Mouse (Mus musculus): ENCODE results near the gene Gm20388. TPM values are rescaled to one million over a fixed set of nuclear protein-coding genes. Genes with fewer than 3 reads are reported as not detected.
"Not testable (repeated sequence)": the region's sequence is repeated elsewhere in the genome, so short reads cannot be mapped to it uniquely, and the experiment has no call there.

The Gm20388 gene
- polyA plus RNA-seq, 1 experiment from 2014 or later = not detected

DNA sequence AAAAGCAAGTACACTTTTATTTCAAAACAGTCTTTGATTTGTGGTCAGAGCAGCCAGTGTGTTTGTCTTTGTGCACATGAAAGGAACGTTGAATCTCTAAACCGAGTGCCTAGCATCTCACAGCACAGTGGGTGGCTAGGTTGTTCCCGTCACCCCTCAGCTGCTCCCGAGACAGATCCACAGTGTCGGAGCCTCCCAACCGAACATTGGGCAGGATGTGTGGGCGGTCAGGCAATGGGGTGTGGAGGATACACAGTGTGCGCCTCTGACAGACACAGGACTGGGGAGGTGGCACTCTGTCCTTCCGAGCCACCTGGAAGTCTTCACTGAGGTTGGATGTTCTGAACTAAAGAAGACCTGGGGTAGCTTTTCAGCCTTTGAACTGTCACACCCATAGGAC lies 3595.1 kb downstream of the Gm20388 start:
- no peaks in the 10 kb centered on the region for H3K4me1 ChIP-seq (replicated peaks)
- no peak overlapping the region for H3K9ac ChIP-seq
- no peaks in the 10 kb centered on the region for H3K27me3 ChIP-seq
- peaks cover 52% of the 10 kb centered on the region for H3K36me3 ChIP-seq
- H3K4me3 ChIP-seq = no peak overlapping the region
- no peaks in the 10 kb centered on the region for H3K9me3 ChIP-seq (replicated peaks)
- no peak overlapping the region for H3K4me2 ChIP-seq
- no peak overlapping the region for H3K27ac ChIP-seq
- ATAC-seq (replicated peaks; ENCODE audit: insufficient number of reproducible peaks, insufficient read depth, low FRiP score, low read depth) = no peak
- 84% methylated on average over 9 of the region's 9 CpGs for WGBS

DNA sequence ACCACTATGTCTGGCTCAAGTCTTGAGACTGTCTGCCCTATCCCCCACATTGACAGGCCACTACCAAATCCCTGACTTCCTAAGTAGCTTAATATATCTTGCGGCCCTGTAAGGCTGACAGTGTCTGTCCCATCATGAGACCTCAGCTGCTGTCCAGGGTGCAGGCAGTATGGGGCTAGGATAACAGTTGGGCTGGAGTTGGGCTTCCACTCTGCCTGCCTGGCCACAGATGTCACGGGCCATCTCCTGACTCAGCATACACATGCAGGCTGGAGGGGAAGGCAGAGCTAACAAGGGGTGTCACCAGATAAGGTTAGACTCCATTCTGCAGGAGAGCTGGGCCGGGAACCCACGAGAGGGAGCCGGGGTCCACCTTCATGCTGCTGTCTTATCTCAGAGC lies 3596.5 kb downstream of the Gm20388 start:
- H3K27ac ChIP-seq = no peak overlapping the region
- H3K36me3 ChIP-seq = peaks cover 38% of the 10 kb centered on the region
- no peaks in the 10 kb centered on the region for H3K4me1 ChIP-seq (replicated peaks)
- no peak overlapping the region for H3K4me2 ChIP-seq
- no peak for ATAC-seq (replicated peaks; ENCODE audit: insufficient number of reproducible peaks, insufficient read depth, low FRiP score, low read depth)
- H3K27me3 ChIP-seq = no peaks in the 10 kb centered on the region
- WGBS = 84% methylated on average over 5 of the region's 5 CpGs
- H3K9ac ChIP-seq = no peak overlapping the region
- H3K4me3 ChIP-seq = no peak overlapping the region
- no peaks in the 10 kb centered on the region for H3K9me3 ChIP-seq (replicated peaks)

DNA sequence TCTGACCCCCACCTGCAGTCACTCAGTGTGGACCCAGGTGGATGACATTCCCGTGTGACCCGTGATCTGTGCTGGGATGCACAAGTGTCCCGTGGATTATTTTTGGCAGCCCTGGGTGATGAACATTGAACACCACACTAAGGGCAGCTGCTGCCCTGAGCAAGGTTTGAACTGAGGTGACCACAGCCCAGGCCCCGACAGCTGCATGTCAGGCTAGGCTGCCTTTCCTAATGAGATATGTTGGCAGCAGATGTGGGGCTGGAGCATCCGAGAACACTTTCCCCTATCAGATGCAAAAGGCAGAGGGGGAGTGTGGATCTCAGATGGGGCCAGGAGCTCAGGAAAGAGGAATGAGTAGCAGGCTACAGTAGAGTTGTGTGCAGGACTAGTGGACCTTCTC lies 3600.2 kb downstream of the Gm20388 start:
- Histone ChIP-seq H3K4me1 (replicated peaks) (peaks cover 19% of the 10 kb centered on the region), H3K9me3 (replicated peaks) (no peaks in the 10 kb centered on the region), H3K27me3 (peaks cover 31% of the 10 kb centered on the region), H3K4me3 (no peak overlapping the region), H3K4me2 (no peak overlapping the region), H3K36me3 (peaks cover 10% of the 10 kb centered on the region; the same call in 1 of the 2 replicates), H3K9ac (no peak overlapping the region), H3K27ac (no peak overlapping the region)
- 67% methylated on average over 5 of the region's 5 CpGs for WGBS
- no peak for ATAC-seq (replicated peaks; ENCODE audit: insufficient number of reproducible peaks, insufficient read depth, low FRiP score, low read depth)

DNA sequence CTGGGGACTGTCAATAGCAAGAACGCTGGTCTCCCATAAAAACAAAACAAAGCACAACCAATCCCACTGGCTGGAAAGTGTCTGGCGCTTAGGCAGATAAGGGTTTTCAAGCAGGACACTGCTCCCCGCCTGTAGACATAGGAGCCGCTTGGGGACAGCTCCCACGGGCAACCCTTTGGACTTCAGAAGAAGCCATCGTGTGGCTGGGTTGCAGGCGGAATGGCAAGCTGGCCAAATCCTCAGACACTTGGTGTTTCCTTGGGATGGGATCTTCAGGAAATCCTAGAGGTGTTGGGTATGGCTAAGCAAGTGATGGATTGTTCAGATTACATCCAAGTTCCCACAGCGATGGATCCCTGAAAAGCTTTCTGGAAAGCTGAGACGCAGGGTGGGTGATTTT lies 3603.5 kb downstream of the Gm20388 start:
- 1% methylated on average over 9 of the region's 9 CpGs for WGBS
- Histone ChIP-seq H3K4me2 (peak overlapping the region; percentile 99), H3K9ac (peak overlapping the region; percentile 53; the same call in 1 of the 2 replicates), H3K36me3 (no peaks in the 10 kb centered on the region), H3K27ac (no peak overlapping the region), H3K4me1 (replicated peaks) (peaks cover 26% of the 10 kb centered on the region), H3K4me3 (peak overlapping the region; percentile 67), H3K9me3 (replicated peaks) (no peaks in the 10 kb centered on the region), H3K27me3 (peaks cover 51% of the 10 kb centered on the region)
- no peak for ATAC-seq (replicated peaks; ENCODE audit: insufficient number of reproducible peaks, insufficient read depth, low FRiP score, low read depth)

DNA sequence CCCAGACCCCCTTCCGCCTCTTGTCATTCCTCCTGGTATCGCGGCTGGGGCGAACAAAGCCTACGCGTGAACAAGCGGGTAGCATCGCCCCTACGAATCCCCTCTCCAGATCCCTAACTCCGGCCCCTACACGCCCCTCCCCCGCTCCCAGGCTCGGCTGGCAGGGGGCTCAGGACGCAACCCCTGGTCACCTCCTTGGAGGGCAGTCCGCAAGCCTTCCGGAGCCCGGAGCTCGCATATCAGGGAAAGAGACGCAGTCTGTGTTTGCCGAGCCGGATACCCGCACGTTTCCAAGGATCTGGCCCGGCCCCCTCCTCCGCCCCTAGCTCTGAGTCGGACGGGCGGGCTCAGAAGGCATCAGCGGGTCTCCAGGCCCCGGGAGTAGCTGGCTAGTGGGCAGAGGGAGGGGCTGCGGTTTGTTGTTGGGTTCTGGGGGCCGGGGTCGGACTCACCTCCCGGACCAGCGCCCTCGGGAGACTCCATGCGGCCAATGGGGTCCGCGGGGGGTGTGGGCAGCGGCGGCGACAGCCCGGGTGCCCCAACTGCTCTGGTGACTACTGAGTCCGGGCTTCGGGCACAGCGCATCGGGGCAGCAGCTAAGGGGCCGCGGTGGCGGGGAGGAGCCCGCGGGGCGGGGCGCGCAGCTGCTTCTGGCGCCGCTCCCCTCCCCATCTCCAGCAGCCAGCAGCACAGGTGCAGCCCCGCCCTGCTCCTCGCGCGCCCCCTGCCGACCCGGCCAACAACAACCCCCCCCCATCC lies 3604.3 kb downstream of the Gm20388 start, which contains the start of gene Dbndd1:
Dbndd1 (minus strand) TSS at position 683 of the 759 bp plus-strand sequence.
- Histone ChIP-seq H3K27ac (no peak within 1 kb of the TSS), H3K27me3 (peaks cover 51% of the 10 kb centered on the region), H3K9ac (peak within 1 kb of the TSS; percentile 53), H3K4me1 (replicated peaks) (peaks cover 32% of the 10 kb centered on the region), H3K9me3 (replicated peaks) (no peaks in the 10 kb centered on the region), H3K4me3 (peak within 1 kb of the TSS; percentile 67), H3K36me3 (no peaks in the 10 kb centered on the region), H3K4me2 (peak within 1 kb of the TSS; percentile 99)
- under 1% methylated on average over 57 of the region's 63 CpGs for WGBS
- 0 out of 2 replicates have a peak, but pooled peaks have one; percentile 23 for ATAC-seq (replicated peaks; ENCODE audit: insufficient number of reproducible peaks, insufficient read depth, low FRiP score, low read depth)

DNA sequence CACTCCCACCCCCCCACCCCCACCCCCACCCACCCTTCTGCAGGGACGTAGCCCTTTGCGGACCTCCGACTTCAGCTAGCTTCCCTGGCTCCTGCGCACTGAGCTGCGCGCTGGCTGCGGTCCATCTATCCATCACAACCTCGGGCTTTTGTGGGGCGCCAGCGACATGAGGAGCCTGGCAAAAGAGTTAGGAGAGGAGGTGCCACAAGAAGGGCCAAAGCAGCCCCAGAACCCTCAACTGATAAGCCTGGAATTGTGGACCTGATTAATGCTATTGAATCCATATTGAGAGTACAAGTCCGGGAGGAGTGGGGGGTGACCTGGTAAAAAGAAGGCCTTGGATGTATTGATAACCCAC lies 3604.9 kb downstream of the Gm20388 start:
- H3K9me3 ChIP-seq (replicated peaks) = no peaks in the 10 kb centered on the region
- ATAC-seq (replicated peaks; ENCODE audit: insufficient number of reproducible peaks, insufficient read depth, low FRiP score, low read depth) = no peak
- 2% methylated on average over 11 of the region's 11 CpGs for WGBS
- H3K4me2 ChIP-seq = peak overlapping the region; percentile 99
- peak overlapping the region; percentile 67 for H3K4me3 ChIP-seq
- no peak overlapping the region for H3K9ac ChIP-seq
- 0 out of 2 replicates have a peak, but pooled peaks cover under 1% of the 10 kb centered on the region for H3K36me3 ChIP-seq
- peaks cover 32% of the 10 kb centered on the region for H3K4me1 ChIP-seq (replicated peaks)
- H3K27me3 ChIP-seq = peaks cover 51% of the 10 kb centered on the region
- no peak overlapping the region for H3K27ac ChIP-seq

DNA sequence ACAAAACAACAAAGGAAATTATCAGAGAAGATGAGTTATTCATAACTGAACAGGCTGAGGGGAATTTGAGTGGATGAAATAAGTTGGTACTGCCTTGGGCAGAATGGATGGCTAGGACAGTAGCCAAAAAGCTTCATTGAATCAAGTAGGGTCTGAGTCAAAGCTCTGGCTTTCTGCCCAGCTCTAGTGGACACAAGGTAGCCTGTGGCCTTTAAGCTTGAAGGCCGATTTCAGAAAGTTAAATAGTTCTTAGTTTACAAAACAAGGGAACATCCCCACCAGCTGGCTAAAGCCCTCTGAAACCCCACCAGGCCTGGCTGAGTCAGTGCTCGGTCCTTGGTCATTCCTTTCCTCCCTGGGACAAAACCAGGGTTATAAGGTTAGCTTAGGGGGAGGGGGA lies 3606.0 kb downstream of the Gm20388 start:
- Histone ChIP-seq H3K27me3 (peaks cover 51% of the 10 kb centered on the region), H3K36me3 (0 out of 2 replicates have a peak, but pooled peaks cover 5% of the 10 kb centered on the region), H3K9ac (no peak overlapping the region), H3K27ac (no peak overlapping the region), H3K4me3 (no peak overlapping the region), H3K9me3 (replicated peaks) (no peaks in the 10 kb centered on the region), H3K4me1 (replicated peaks) (peaks cover 32% of the 10 kb centered on the region), H3K4me2 (no peak overlapping the region)
- ATAC-seq (replicated peaks; ENCODE audit: insufficient number of reproducible peaks, insufficient read depth, low FRiP score, low read depth) = no peak
- WGBS = 49% methylated on average over 2 of the region's 2 CpGs

DNA sequence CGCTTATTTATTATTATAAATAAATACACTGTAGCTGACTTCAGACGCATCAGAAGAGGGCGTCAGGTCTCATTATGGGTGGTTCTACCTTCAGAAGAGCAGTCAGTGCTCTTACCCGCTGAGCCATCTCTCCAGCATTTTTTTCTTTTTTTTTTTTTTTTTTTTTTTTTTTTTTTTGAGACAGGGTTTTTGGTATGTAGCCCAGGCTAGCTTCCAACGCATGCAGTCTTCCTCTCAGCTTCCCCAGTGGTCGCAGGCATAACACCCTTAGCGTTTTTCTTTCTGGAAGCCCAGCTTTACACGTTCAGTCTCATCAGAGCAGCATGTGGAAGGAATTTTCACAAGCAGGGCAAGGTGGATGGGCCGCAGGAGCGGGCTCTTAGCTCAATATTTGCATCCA lies 3607.5 kb downstream of the Gm20388 start:
- 37% methylated on average over 10 of the region's 10 CpGs for WGBS
- Histone ChIP-seq H3K4me1 (replicated peaks) (peaks cover 32% of the 10 kb centered on the region), H3K4me3 (peak overlapping the region; percentile 88), H3K27me3 (peaks cover 44% of the 10 kb centered on the region), H3K9me3 (replicated peaks) (no peaks in the 10 kb centered on the region), H3K36me3 (peaks cover 18% of the 10 kb centered on the region), H3K4me2 (peak overlapping the region; percentile 86), H3K27ac (no peak overlapping the region), H3K9ac (no peak overlapping the region)
- ATAC-seq (replicated peaks; ENCODE audit: insufficient number of reproducible peaks, insufficient read depth, low FRiP score, low read depth) = no peak

DNA sequence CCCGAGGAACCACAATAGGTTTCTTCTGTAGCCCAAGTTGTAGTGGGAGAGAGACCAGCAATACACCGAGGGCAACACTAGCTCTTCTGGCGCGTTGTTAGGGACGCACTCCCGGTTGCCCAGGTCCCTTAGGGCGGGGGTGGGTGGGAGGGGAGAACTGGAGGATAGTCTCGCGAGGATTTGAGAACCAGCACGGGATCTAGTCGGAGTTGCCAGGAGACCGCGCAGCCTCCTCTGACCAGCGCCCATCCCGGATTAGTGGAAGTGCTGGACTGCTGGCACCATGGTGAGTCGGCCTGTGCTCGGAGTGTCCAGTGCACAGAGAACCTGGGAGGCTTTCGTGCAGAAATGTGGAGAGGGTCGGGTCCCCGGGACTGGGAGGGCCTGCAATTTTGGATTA lies 3608.0 kb downstream of the Gm20388 start, which contains the start of gene Gas8:
Gas8 (plus strand) TSS at position 168 of the 400 bp plus-strand sequence.
- H3K9me3 ChIP-seq (replicated peaks) = no peaks in the 10 kb centered on the region
- H3K27ac ChIP-seq = no peak within 1 kb of the TSS
- H3K9ac ChIP-seq = peak within 1 kb of the TSS; percentile 64
- peaks cover 39% of the 10 kb centered on the region for H3K27me3 ChIP-seq
- peak; percentile 95 for ATAC-seq (replicated peaks; ENCODE audit: insufficient number of reproducible peaks, insufficient read depth, low FRiP score, low read depth)
- H3K4me1 ChIP-seq (replicated peaks) = peaks cover 32% of the 10 kb centered on the region
- H3K4me2 ChIP-seq = peak within 1 kb of the TSS; percentile 86
- peak within 1 kb of the TSS; percentile 88 for H3K4me3 ChIP-seq
- under 1% methylated on average over 20 of the region's 20 CpGs for WGBS
- H3K36me3 ChIP-seq = peaks cover 23% of the 10 kb centered on the region

DNA sequence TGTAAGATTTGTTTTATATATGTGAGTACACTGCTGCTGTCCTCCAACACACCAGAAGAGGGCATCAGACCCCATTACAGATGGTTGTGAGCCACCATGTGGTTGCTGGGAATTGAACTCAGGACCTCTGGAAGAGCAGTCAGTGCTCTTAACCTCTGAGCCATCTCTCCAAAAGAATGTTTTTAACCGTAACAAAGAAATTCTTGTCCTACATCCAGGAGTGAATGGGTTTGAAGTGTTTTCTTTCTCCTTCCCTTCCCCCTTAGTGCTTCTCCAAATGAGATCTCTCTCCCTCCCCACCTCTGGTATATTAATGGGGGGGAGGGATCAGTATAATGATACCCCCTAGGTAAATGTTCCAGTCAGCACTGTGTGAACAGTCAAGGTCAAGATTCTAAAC lies 3609.4 kb downstream of the Gm20388 start:
- H3K9me3 ChIP-seq (replicated peaks); ATAC-seq (replicated peaks; ENCODE audit: insufficient number of reproducible peaks, insufficient read depth, low FRiP score, low read depth); H3K9ac ChIP-seq; H3K4me2 ChIP-seq; H3K4me3 ChIP-seq; H3K27ac ChIP-seq: not testable (repeated sequence)
- Histone ChIP-seq H3K36me3 (peaks cover 37% of the 10 kb centered on the region), H3K4me1 (replicated peaks) (peaks cover 19% of the 10 kb centered on the region), H3K27me3 (peaks cover 26% of the 10 kb centered on the region)
- 97% methylated on average over 1 of the region's 1 CpGs for WGBS

DNA sequence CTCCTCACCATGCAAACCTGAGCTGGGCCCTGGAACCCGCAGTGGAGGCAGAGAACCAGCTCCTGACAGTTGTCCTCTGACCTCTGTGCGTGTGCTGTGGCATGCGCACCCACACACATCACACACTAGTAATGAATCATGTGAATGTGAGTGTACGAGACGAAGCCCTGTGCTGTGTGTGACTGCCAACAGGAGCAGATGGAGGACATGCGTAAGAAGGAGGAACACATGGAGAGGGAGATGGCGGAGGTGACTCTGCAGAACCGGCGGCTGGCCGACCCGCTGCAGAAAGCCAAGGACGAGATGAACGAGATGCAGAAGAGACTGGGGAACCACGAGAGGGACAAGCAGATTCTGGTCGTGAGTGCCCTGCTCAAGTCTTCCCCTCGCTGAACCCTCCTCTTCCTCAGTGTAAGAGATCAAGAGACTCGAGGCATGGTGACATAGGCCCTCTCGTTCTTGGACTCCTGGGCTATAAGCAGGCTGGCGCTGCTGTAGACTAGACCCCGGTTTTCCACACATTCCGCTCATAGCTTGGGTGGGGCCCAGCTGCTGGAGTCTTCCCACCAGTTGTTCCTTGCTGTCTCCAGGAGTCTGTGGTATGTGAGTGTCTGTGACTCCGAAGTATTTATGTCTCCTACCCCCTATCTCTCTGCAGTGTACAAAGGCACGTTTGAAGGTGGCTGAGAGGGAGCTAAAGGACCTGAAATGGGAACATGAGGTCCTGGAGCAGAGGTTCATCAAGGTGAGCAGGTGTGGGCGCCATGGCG lies 3617.3 kb downstream of the Gm20388 start:
- Histone ChIP-seq H3K4me3 (no peak overlapping the region), H3K27ac (no peak overlapping the region), H3K9ac (no peak overlapping the region), H3K4me2 (no peak overlapping the region), H3K36me3 (peaks cover 82% of the 10 kb centered on the region), H3K9me3 (replicated peaks) (no peaks in the 10 kb centered on the region), H3K4me1 (replicated peaks) (no peaks in the 10 kb centered on the region), H3K27me3 (no peaks in the 10 kb centered on the region)
- no peak for ATAC-seq (replicated peaks; ENCODE audit: insufficient number of reproducible peaks, insufficient read depth, low FRiP score, low read depth)
- WGBS = 79% methylated on average over 25 of the region's 25 CpGs
